In the genomic region with DNA sequence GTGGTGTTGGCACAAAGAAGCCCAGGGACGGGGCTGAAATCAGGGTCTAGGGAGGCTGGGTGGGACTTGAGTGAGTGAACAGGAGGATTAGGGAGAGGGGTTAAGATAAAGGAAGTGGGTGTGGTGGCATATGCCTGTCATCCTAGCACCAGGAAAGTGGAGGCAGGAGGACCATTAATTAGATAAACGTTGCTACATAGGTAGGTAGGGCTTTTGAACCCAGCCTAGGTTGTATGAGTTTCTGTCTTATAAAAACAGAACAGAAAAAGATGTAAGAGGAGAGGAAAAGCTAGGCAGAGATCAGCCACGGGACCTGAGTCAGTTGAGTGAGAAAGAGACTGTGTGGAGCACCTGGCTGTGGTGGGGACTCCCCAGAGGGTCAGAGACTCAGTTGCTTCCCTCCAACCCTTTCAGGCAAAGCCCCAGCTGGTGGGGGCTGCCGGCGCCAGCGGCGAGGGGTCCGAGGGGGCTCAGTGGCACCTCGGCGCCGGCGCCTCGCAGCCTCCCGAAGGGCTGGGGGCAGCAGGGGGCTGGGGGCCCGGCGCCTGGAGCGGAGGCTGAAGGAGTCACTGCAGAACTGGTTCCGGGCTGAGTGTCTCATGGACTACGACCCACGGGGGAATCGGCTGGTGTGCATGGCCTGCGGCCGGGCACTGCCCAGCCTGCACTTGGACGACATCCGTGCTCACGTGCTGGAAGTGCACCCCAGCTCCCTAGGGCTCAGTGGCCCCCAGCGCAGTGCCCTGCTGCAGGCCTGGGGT, we compare ENCODE assay signal across 9 mouse cellular contexts. TPM values are rescaled to one million over a fixed set of nuclear protein-coding genes. Genes with fewer than 3 reads are reported as not detected.
DNase-seq lines count a peak whose midpoint lies in the region; ATAC-seq and TF ChIP-seq lines count a peak whose summit lies in the region.
"Had no signal": no experiment of that assay in that cellular context is flagged by ENCODE, and none has a peak within 500 bp of the region (broad histone marks: within the 10 kb centered on the region; RNA-seq: fewer than 3 reads in every experiment).

No protein-coding gene starts in this region.

- peaks cover 57% of the 10 kb centered on the region for H3K4me1 ChIP-seq in limb, embryonic 14.5 days (ENCODE audit: control insufficient read depth, insufficient read depth, low read length)

- H3K9me3 ChIP-seq in limb, embryonic 14.5 days (ENCODE audit: control insufficient read depth, low read length): no peaks in the 10 kb centered on the region
- H3K9me3 ChIP-seq: liver, embryonic 13.5 days had no signal

- H3K4me2 ChIP-seq in limb, embryonic 14.5 days (replicated peaks; ENCODE audit: low read depth, low read length, severe bottlenecking): peak overlapping the region; percentile 65

- no peak overlapping the region for H3K27ac ChIP-seq in limb, embryonic 14.5 days (replicated peaks; ENCODE audit: low read depth, low read length)
- H3K27ac ChIP-seq: liver, embryonic 13.5 days had no signal

- intact Hi-C loops in gastrocnemius, postnatal 14 days (cut with DNase I; ENCODE audit: low total_unique reads): loop anchor here (10.0 kb wide), 1 partner anchor 186 kb away; no protein-coding TSS in a partner anchor

- peak overlapping the region; percentile 21; the same call in 1 of the 2 replicates for H3K4me3 ChIP-seq in limb, embryonic 14.5 days (replicated peaks; ENCODE audit: low read length)

- ATAC-seq in limb, embryonic 14.5 days (ENCODE audit: low FRiP score, low read depth): no peak
- ATAC-seq in erythroblast, adult 5-6 weeks (replicated peaks; ENCODE audit: low FRiP score, poor library complexity, severe bottlenecking): no peak

- no peaks in the 10 kb centered on the region for H3K27me3 ChIP-seq in limb, embryonic 14.5 days (ENCODE audit: control insufficient read depth, insufficient read depth, low read length)

- TF ChIP-seq POLR2A in limb, embryonic 14.5 days (IDR thresholded peaks at IDR 0.05; ENCODE audit: borderline replicate concordance, extremely low read depth, insufficient read depth, insufficient read length): no peak

- peaks cover 60% of the 10 kb centered on the region for H3K36me3 ChIP-seq in limb, embryonic 14.5 days (ENCODE audit: control insufficient read depth, insufficient read depth, low read length)

- H3K9ac ChIP-seq in limb, embryonic 14.5 days (ENCODE audit: low read depth, low read length, severe bottlenecking): 0 out of 2 replicates have a peak overlapping the region, but pooled peaks have one; percentile 32
- H3K9ac ChIP-seq: liver, embryonic 13.5 days had no signal

- peak; percentile 39 to 49 for DNase-seq in cerebellum, postnatal 10 days
- no peak for DNase-seq in cerebellum, postnatal 4 days (ENCODE audit: low spot score in 2 of 2)
- DNase-seq in right cerebral cortex, postnatal 4 days: peak; percentile 17
- DNase-seq in right cerebral cortex, postnatal 25 days: no peak
- no peak for DNase-seq in limb, embryonic 14.5 days (ENCODE audit: low spot score)
- no peak for DNase-seq in left cerebral cortex, adult 11 months (ENCODE audit: low spot score)
- DNase-seq in gastrocnemius, postnatal 14 days: no peak
- DNase-seq: liver, embryonic 13.5 days had no signal

- 46% methylated on average over 17 of the region's 27 CpGs for WGBS in limb, embryonic 14.5 days

RNA-seq across cellular contexts. Expression of a gene that starts 3.6 kb away (rescaled TPM):
- polyA plus RNA-seq in limb, embryonic 14.5 days (2012; rRNA removed): 98.9 and 128 TPM in 2 replicates
- polyA plus RNA-seq in limb, embryonic 14.5 days (2014; fragmentation: Nextera tagmentation; extraction: Ambion mirVana): 13.7 and 15.4 TPM in 2 replicates
- 0.21 TPM in 1 of 2 replicates, not detected in the other for total RNA-seq in erythroblast, adult 5-6 weeks (2015; ENCODE audit: low replicate concordance)
- 0.34 and 0.70 TPM in 2 replicates for total RNA-seq in erythroblast, adult 5-6 weeks (2017; ENCODE audit: low replicate concordance)
- total RNA-seq in gastrocnemius, postnatal 14 days (2021): 10 to 100 TPM; 10.7 to 11.4 TPM

RNA-seq across cellular contexts. Expression of a gene that starts 38.2 kb away (rescaled TPM):
- 37.6 and 47.0 TPM in 2 replicates for polyA plus RNA-seq in limb, embryonic 14.5 days (2012; rRNA removed)
- 21.9 and 25.9 TPM in 2 replicates for polyA plus RNA-seq in limb, embryonic 14.5 days (2014; fragmentation: Nextera tagmentation; extraction: Ambion mirVana)
- 3.3 and 7.5 TPM in 2 replicates for total RNA-seq in erythroblast, adult 5-6 weeks (2015; ENCODE audit: low replicate concordance)
- 0.09 TPM in 1 of 2 replicates, not detected in the other for total RNA-seq in erythroblast, adult 5-6 weeks (2017; ENCODE audit: low replicate concordance)
- 1 to 10 TPM; 9.4 to 9.5 TPM for total RNA-seq in gastrocnemius, postnatal 14 days (2021)

Comparison
In these comparisons a context has a peak if more than half of its experiments do, and no peak if none do; other contexts are left out.
1. DNase-seq: peak in cerebellum, postnatal 10 days (2 of 2) and right cerebral cortex, postnatal 4 days (single experiment); none in cerebellum, postnatal 4 days (0 of 2), right cerebral cortex, postnatal 25 days (single experiment), limb, embryonic 14.5 days (single experiment), left cerebral cortex, adult 11 months (single experiment) and gastrocnemius, postnatal 14 days (single experiment).
2. RNA of a gene that starts 3.6 kb away (total RNA-seq): 10.7 to 11.4 TPM in gastrocnemius, postnatal 14 days; 0.21 to 0.70 TPM in erythroblast, adult 5-6 weeks; every median in the first group is over 4 times any median in the second.